Mouse (Mus musculus) layer of hippocampus, adult 9-10 months (tissue): ENCODE measurements at regions not wholly inside any gene's neighbourhood (a gene's known extent, or its start where the extent isn't known, plus 50 kb on each side); places are given as distances from the start of the nearest gene placed in this dataset.
A peak's percentile ranks its signal among the peaks of the same experiment; 100 is the strongest.

Source experiments
- DNase-seq: peaks from one replicate; pipeline ENCODE4 v3.0.0; 2022; ENCODE audit warnings: low spot score

- no peak for DNase-seq
Measured at GRCm38 (mm10) chr5:33512253-33512884, 78.6 kb upstream of the Nkx1-1 start.

GRCm38 (mm10) chr5:33511529-33512252 lies 77.9 kb upstream of the Nkx1-1 start:
- no peak for DNase-seq

GRCm38 (mm10) chr5:33505786-33506185 lies 72.0 kb upstream of the Nkx1-1 start:
- no peak for DNase-seq

GRCm38 (mm10) chr5:33501735-33502495 lies 68.1 kb upstream of the Nkx1-1 start:
- no peak for DNase-seq

- DNase-seq: no peak
Measured at GRCm38 (mm10) chr5:33501211-33501610, 67.4 kb upstream of the Nkx1-1 start.

- peak; percentile 41 for DNase-seq
Measured at GRCm38 (mm10) chr5:33495900-33496529, 62.2 kb upstream of the Nkx1-1 start.

- no peak for DNase-seq
Measured at GRCm38 (mm10) chr5:33495276-33495675, 61.5 kb upstream of the Nkx1-1 start.

- peak; percentile 0 for DNase-seq
Measured at GRCm38 (mm10) chr5:33492604-33493315, 59.0 kb upstream of the Nkx1-1 start.

GRCm38 (mm10) chr5:33489286-33489685 lies 55.5 kb upstream of the Nkx1-1 start:
- no peak for DNase-seq

GRCm38 (mm10) chr5:33488152-33488561 lies 54.4 kb upstream of the Nkx1-1 start:
- DNase-seq: no peak

GRCm38 (mm10) chr5:33485765-33486164 lies 52.0 kb upstream of the Nkx1-1 start:
- no peak for DNase-seq
